Mouse (Mus musculus) forebrain, embryonic 10.5 days (tissue): ENCODE measurements at regions not wholly inside any gene's neighbourhood (a gene's known extent, or its start where the extent isn't known, plus 50 kb on each side); places are given as distances from the start of the nearest gene placed in this dataset.
A peak's percentile ranks its signal among the peaks of the same experiment; 100 is the strongest.

Experiments
- DNase-seq: peaks from one replicate; pipeline ENCODE4 v3.0.0-alpha.2; 2017; ENCODE audit warnings: low spot score; ENCODE audit errors: extremely low spot score
- H3K27ac ChIP-seq: fragments of 300-500 bp; sonication (generic); 2 replicates; pipeline ENCODE4 v1.5.1; 2016; ENCODE audit warnings: mild to moderate bottlenecking
- H3K27me3 ChIP-seq: fragments of 300-500 bp; sonication (generic); 2 replicates; pipeline ENCODE4 v1.6.1; 2016; ENCODE audit warnings: mild to moderate bottlenecking; ENCODE audit not compliant: poor library complexity, severe bottlenecking
- H3K36me3 ChIP-seq: fragments of 300-500 bp; sonication (generic); replicated peaks from 2 replicates; pipeline ENCODE4 v1.6.1; 2016; ENCODE audit warnings: mild to moderate bottlenecking, moderate library complexity
- H3K4me1 ChIP-seq: fragments of 300-500 bp; sonication (generic); 2 replicates; pipeline ENCODE4 v1.6.1; 2016
- H3K4me3 ChIP-seq: fragments of 300-500 bp; sonication (generic); 2 replicates; pipeline ENCODE4 v1.5.1; 2016; ENCODE audit warnings: mild to moderate bottlenecking, moderate library complexity
- H3K9me3 ChIP-seq: fragments of 300-500 bp; sonication (generic); 2 replicates; pipeline ENCODE4 v1.6.1; 2016; ENCODE audit warnings: mild to moderate bottlenecking, moderate library complexity
- WGBS: fragments of 180-500 bp; shearing (Covaris S2); methylation state at CpG from one replicate; pipeline ENCODE4 v1.1.7; 2016; 5-methylcytosine and 5-hydroxymethylcytosine counted together

- Histone ChIP-seq H3K27ac (peak overlapping the region; percentile 48; the same call in 1 of the 2 replicates), H3K9me3 (no peaks in the 10 kb centered on the region), H3K27me3 (no peaks in the 10 kb centered on the region), H3K4me1 (peaks cover 32% of the 10 kb centered on the region), H3K4me3 (no peak overlapping the region), H3K36me3 (no peaks in the 10 kb centered on the region)
- 70% methylated on average over 7 of the region's 7 CpGs for WGBS
- no peak for DNase-seq
Measured at GRCm38 (mm10) chr4:152724741-152725140, 247.1 kb upstream of the Kcnab2 start.

GRCm38 (mm10) chr4:152724026-152724425 is 246.4 kb upstream of the Kcnab2 start:
- H3K27ac ChIP-seq: no peak overlapping the region
- peaks cover 32% of the 10 kb centered on the region for H3K4me1 ChIP-seq
- no peak for DNase-seq
- no peaks in the 10 kb centered on the region for H3K9me3 ChIP-seq
- H3K27me3 ChIP-seq: no peaks in the 10 kb centered on the region
- WGBS: 80% methylated on average over 10 of the region's 10 CpGs
- no peaks in the 10 kb centered on the region for H3K36me3 ChIP-seq
- H3K4me3 ChIP-seq: no peak overlapping the region

- Histone ChIP-seq H3K4me1 (peaks cover 23% of the 10 kb centered on the region), H3K27ac (no peak overlapping the region), H3K9me3 (no peaks in the 10 kb centered on the region), H3K27me3 (no peaks in the 10 kb centered on the region), H3K36me3 (no peaks in the 10 kb centered on the region), H3K4me3 (no peak overlapping the region)
- WGBS: 93% methylated on average over 8 of the region's 8 CpGs
- no peak for DNase-seq
Measured at GRCm38 (mm10) chr4:152720528-152720927, 242.9 kb upstream of the Kcnab2 start.

- H3K4me1 ChIP-seq: peaks cover 13% of the 10 kb centered on the region
- WGBS: 90% methylated on average over 15 of the region's 15 CpGs
- H3K9me3 ChIP-seq: no peaks in the 10 kb centered on the region
- no peak overlapping the region for H3K4me3 ChIP-seq
- no peaks in the 10 kb centered on the region for H3K27me3 ChIP-seq
- H3K27ac ChIP-seq: no peak overlapping the region
- DNase-seq: no peak
- H3K36me3 ChIP-seq: no peaks in the 10 kb centered on the region
Measured at GRCm38 (mm10) chr4:152719416-152720127, 241.9 kb upstream of the Kcnab2 start.

- WGBS: 88% methylated on average over 5 of the region's 5 CpGs
- Histone ChIP-seq H3K4me3 (no peak overlapping the region), H3K27me3 (no peaks in the 10 kb centered on the region), H3K9me3 (no peaks in the 10 kb centered on the region), H3K27ac (no peak overlapping the region), H3K4me1 (no peaks in the 10 kb centered on the region), H3K36me3 (no peaks in the 10 kb centered on the region)
- DNase-seq: no peak
Measured at GRCm38 (mm10) chr4:152710339-152710738, 232.7 kb upstream of the Kcnab2 start.

GRCm38 (mm10) chr4:152700217-152700616 is 222.5 kb upstream of the Kcnab2 start:
- DNase-seq: no peak
- Histone ChIP-seq H3K4me1 (peaks cover 24% of the 10 kb centered on the region), H3K9me3 (peaks cover 7% of the 10 kb centered on the region; the same call in 1 of the 2 replicates), H3K36me3 (no peaks in the 10 kb centered on the region), H3K27ac (no peak overlapping the region), H3K27me3 (peaks cover 6% of the 10 kb centered on the region; the same call in 1 of the 2 replicates), H3K4me3 (no peak overlapping the region)
- WGBS: 77% methylated on average over 7 of the region's 7 CpGs

- peak overlapping the region; percentile 68 for H3K27ac ChIP-seq
- peaks cover 7% of the 10 kb centered on the region; the same call in 1 of the 2 replicates for H3K9me3 ChIP-seq
- DNase-seq: peak; percentile 36
- H3K4me3 ChIP-seq: peak overlapping the region; percentile 8; the same call in 1 of the 2 replicates
- no peaks in the 10 kb centered on the region for H3K36me3 ChIP-seq
- WGBS: 42% methylated on average over 22 of the region's 22 CpGs
- peaks cover 24% of the 10 kb centered on the region for H3K4me1 ChIP-seq
- H3K27me3 ChIP-seq: peaks cover 6% of the 10 kb centered on the region; the same call in 1 of the 2 replicates
Measured at GRCm38 (mm10) chr4:152697247-152697960, 219.7 kb upstream of the Kcnab2 start.

- H3K4me3 ChIP-seq: no peak overlapping the region
- H3K36me3 ChIP-seq: no peaks in the 10 kb centered on the region
- peaks cover 15% of the 10 kb centered on the region for H3K4me1 ChIP-seq
- peaks cover 6% of the 10 kb centered on the region; the same call in 1 of the 2 replicates for H3K9me3 ChIP-seq
- H3K27ac ChIP-seq: no peak overlapping the region
- H3K27me3 ChIP-seq: no peaks in the 10 kb centered on the region
- DNase-seq: no peak
- WGBS: 54% methylated on average over 12 of the region's 12 CpGs
Measured at GRCm38 (mm10) chr4:152691735-152692134, 214.1 kb upstream of the Kcnab2 start.

GRCm38 (mm10) chr4:152691302-152691701 is 213.6 kb upstream of the Kcnab2 start:
- H3K27me3 ChIP-seq: no peaks in the 10 kb centered on the region
- H3K4me3 ChIP-seq: no peak overlapping the region
- DNase-seq: no peak
- no peaks in the 10 kb centered on the region for H3K36me3 ChIP-seq
- no peak overlapping the region for H3K27ac ChIP-seq
- WGBS: 88% methylated on average over 13 of the region's 13 CpGs
- H3K9me3 ChIP-seq: peaks cover 6% of the 10 kb centered on the region; the same call in 1 of the 2 replicates
- H3K4me1 ChIP-seq: peaks cover 15% of the 10 kb centered on the region

GRCm38 (mm10) chr4:152690766-152691165 is 213.1 kb upstream of the Kcnab2 start:
- Histone ChIP-seq H3K9me3 (peaks cover 6% of the 10 kb centered on the region; the same call in 1 of the 2 replicates), H3K4me1 (peaks cover 16% of the 10 kb centered on the region), H3K36me3 (no peaks in the 10 kb centered on the region), H3K4me3 (no peak overlapping the region), H3K27ac (no peak overlapping the region), H3K27me3 (no peaks in the 10 kb centered on the region)
- 76% methylated on average over 4 of the region's 4 CpGs for WGBS
- DNase-seq: no peak

GRCm38 (mm10) chr4:152689831-152690230 is 212.2 kb upstream of the Kcnab2 start:
- H3K4me3 ChIP-seq: no peak overlapping the region
- no peaks in the 10 kb centered on the region for H3K27me3 ChIP-seq
- DNase-seq: no peak
- peaks cover 6% of the 10 kb centered on the region; the same call in 1 of the 2 replicates for H3K9me3 ChIP-seq
- 81% methylated on average over 9 of the region's 9 CpGs for WGBS
- no peaks in the 10 kb centered on the region for H3K36me3 ChIP-seq
- H3K27ac ChIP-seq: no peak overlapping the region
- peaks cover 16% of the 10 kb centered on the region for H3K4me1 ChIP-seq

- H3K36me3 ChIP-seq: no peaks in the 10 kb centered on the region
- no peak for DNase-seq
- peaks cover 20% of the 10 kb centered on the region for H3K9me3 ChIP-seq
- H3K4me1 ChIP-seq: peaks cover 12% of the 10 kb centered on the region
- no peaks in the 10 kb centered on the region for H3K27me3 ChIP-seq
- 0 out of 2 replicates have a peak overlapping the region, but pooled peaks have one; percentile 35 for H3K27ac ChIP-seq
- 62% methylated on average over 12 of the region's 12 CpGs for WGBS
- H3K4me3 ChIP-seq: no peak overlapping the region
Measured at GRCm38 (mm10) chr4:152686509-152687081, 208.9 kb upstream of the Kcnab2 start.

- WGBS: 68% methylated on average over 11 of the region's 11 CpGs
- H3K27ac ChIP-seq: peak overlapping the region; percentile 48
Measured at GRCm38 (mm10) chr4:152674140-152674539, 196.5 kb upstream of the Kcnab2 start.

More at GRCm38 (mm10) chr4:152674140-152674539, 196.5 kb upstream of the Kcnab2 start:
- Histone ChIP-seq H3K4me3 (no peak overlapping the region), H3K27me3 (no peaks in the 10 kb centered on the region), H3K9me3 (peaks cover 7% of the 10 kb centered on the region; the same call in 1 of the 2 replicates), H3K4me1 (peaks cover 15% of the 10 kb centered on the region), H3K36me3 (no peaks in the 10 kb centered on the region)
- DNase-seq: no peak
